Mouse (Mus musculus): ENCODE measurements around the gene Misp.

The Misp gene

DNA sequence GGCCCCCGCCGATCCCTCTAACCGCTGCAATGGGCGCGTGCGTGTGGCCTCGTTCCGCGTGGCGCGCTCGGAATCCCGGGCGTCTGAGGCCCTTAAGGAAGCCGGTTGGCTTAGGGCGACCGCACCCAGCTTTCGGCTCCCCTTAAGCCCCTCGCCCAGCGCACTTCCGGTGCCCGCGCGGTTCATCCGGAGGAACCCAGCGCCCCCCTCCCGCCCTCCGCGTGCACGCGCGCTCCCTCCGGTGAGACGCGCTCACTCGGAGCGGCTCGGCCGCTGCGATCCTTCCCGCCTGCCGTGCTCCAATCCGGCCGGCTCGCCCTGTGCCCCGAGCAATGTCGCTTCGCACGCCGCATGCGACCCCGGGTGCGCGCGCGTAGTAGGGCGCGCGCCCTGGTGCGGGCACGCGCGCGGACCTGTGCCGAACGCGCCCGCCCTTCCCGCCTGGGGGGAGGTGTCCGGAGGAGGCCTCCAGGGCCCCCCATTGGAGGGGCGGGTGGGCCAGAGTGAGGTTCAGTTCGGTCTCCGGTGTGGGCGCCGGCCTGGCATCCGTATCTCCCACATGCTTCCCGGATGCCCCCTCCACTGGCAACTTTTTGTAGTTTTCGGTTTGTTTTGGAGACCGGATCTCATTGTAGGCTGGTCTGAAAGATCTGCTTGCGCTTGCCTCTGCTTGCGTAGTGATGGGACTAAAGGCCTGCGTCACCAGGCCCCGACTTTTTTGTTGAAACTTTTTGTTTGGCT lies 34.2 kb downstream of the Misp start:
- peak; percentile 82 for DNase-seq (ENCODE audit: low read depth, low spot score)

DNA sequence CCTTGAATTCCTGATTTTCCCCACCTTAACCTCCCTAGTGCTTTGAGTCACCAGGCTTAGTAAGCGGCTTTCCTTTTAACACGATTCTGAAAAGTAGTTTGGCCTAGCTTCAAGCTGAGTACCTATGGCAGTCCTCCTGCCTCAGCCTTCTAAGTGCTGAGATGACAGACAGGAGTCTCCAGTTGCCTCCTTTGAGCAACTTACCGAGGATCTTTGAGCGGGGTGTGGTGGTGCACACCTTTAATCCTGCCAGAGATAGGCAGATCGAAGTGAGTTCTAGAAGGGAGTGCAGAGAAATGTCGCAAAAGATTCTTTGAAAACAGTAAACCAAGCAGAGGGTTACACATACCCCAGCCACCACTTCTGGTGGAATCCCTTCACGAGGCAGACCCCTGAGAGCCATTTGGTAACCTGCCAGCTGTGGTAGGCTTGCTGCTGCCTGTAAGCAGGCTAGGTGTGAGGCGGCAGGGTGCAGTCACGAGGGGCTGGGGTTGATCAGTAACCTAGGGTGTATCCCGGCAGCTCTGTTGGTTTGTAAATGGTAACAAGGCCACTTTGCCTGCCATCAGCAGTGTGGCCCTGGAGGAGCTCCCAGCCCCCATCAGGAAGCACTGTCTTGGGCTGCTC lies 34.9 kb downstream of the Misp start:
- DNase-seq (ENCODE audit: low read depth, low spot score): peak; percentile 62

DNA sequence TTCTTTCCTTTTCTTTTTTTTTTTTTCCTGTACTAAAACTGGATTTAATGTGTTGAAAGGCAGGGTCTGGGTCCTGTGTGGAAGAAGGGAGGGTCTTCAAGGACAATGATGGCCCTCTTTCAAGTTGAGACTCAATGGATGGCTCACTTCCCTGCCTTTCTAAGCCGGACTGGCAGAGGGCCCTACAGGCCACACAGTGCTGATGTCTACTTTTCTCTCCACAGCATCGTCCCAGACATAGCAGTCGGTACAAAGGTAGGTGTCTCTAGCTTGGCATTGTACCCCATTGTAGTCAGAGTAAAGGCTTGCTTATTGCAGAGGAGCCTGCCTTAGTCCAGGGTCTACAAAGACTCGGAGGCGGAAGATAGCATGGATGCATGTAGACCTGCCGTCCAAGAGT lies 35.5 kb downstream of the Misp start:
- DNase-seq (ENCODE audit: low read depth, low spot score): no peak

DNA sequence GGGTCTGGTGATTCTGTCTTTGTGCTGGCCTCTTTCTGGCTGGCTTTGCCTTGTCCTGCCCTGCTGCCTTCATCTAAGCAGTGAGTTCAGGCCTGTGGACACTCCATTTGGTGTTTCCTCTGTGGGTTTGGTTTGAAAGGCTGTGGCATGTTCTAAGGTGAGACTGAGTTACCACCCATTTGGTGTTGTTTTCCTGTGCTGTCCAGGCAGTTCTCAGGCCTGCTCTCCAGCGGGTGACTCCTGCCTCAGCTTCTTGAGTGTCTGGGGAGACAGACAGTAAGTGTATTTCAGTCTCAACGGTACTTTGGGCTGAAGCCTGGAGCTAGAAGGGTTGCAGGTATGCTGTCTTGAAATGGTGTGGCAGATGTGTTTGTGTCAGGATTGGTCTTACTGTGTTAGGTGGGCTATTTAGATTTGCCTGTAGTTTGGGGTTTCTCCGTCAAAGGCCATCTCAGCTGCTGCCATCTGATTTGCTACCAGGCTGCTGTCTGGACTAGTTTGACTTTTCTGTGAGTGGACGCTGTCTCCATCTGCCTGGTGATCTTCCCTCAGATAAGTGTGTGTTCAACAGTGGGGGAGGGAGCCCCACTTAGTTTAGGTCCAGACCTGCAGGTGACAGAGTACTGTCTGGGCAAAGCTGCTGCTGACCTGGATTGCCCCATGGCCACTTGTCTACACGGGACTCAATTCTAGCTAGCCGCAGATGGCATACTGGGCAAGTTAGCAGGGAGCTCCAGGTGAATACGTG lies 36.1 kb downstream of the Misp start:
- no peak for DNase-seq (ENCODE audit: low read depth, low spot score)

DNA sequence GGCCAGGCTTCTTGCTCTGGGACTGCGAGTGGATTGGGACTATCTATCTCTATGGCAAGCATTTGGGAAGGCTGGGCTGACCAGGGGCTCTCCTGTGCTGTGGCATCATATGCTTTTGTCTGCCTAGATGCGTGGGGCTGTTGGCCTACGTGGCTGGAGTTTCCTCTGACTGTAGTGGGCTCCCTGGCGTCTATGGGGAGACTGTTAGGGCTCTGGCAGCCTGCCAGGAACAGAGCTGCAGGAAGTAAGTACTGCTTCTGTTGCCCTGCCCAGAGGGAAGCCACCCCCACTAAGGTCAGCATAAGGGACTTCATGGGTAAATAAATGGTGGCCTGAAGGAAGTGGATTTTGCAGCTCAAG lies 36.6 kb downstream of the Misp start:
- no peak for DNase-seq (ENCODE audit: low read depth, low spot score)

DNA sequence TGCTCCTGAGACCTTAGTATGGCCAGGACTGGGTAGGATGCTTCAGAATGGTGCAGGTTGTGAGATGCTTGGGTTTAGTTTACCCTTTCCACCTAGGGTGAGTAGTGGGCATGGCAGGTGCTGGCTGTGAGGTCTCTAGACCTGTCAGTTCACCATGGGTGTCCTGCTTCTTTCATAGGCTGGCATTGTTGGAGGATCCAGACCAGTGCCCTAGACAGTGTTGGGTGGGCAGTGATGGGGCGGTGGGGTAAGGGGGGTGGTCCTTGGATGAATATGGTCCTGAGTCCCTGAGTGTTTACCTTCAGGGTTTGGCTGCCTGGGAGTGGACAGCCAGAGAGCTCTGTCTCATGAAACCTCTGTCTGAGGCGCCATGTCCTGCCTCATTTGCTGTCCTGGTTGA lies 37.1 kb downstream of the Misp start:
- DNase-seq (ENCODE audit: low read depth, low spot score): no peak

DNA sequence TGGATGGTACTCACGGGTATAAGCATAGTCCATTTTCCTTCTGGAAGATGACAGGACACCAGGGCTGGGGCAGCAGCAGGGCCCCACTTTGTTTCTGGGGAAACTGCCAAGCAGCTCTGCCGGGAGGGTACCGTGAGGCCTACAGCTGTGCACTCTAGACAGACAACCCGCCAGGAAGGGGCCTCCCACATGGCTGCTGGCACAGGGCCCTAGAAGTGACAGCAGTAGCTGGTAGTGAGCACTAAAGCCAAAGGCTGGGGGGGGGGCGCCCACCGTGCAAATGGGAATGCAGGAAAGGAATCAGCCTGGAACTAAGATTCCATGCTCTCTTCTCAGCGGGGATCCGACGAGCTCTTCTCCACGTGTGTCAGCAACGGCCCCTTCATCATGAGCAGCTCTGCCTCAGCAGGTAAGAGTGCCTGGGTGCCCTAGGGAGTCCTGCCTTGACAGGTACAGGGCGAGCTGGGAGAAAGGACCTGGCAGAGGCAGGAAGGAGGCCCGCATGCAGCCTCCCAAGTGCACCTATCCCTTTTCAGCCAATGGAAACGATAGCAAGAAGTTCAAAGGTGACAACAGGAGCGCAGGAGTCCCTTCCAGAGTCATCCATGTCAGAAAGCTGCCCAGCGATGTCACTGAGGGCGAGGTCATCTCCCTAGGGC lies 37.8 kb downstream of the Misp start:
- DNase-seq (ENCODE audit: low read depth, low spot score): no peak

DNA sequence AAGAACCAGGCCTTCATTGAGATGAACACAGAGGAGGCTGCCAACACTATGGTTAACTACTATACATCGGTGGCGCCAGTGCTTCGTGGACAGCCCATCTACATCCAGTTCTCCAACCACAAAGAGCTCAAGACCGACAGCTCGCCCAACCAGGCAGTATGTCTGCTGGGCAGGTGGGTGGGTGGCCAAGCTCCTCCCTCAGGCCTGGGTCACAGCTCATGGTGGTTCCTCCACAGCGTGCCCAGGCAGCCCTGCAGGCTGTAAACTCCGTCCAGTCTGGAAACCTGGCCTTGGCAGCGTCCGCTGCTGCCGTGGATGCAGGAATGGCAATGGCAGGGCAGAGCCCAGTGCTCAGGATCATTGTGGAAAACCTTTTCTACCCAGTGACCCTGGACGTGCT lies 38.3 kb downstream of the Misp start:
- no peak for DNase-seq (ENCODE audit: low read depth, low spot score)

DNA sequence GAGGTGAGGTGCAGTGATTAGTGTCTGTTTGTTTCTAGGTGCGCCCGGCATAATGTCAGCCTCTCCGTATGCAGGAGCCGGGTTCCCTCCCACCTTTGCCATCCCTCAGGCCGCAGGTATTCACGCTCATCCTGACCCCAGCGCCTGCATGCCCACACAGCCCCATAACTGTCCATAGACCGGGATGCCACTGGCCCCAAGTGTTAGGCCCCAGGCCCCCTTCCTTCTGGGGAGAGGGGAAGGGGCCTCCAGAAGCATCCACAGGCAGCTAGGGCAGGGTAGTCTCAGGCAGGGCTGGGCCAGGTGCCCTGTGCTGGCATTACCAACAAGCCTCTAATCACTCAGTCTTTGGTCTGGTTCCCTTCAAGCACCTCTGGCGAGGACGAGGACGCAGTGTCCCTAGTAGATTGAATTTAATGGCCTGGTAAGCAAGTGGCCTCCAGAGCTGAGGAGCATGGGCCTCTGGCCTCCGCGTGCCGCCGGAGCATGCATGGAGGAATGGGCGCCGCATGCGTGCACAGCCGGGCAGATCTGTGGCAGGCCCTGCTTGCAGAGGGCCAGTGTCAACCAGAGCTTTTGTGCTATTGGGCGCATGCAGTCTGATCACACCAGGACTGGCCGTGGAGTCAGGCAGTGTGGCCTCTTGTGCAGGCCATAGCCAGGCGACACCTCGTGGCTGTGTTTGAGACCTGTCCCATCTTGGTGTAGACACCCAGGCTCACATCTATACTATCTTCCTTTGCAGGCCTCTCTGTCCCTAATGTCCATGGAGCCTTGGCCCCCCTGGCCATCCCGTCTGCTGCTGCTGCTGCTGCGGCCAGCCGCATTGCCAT lies 39.5 kb downstream of the Misp start:
- DNase-seq (ENCODE audit: low read depth, low spot score): no peak

DNA sequence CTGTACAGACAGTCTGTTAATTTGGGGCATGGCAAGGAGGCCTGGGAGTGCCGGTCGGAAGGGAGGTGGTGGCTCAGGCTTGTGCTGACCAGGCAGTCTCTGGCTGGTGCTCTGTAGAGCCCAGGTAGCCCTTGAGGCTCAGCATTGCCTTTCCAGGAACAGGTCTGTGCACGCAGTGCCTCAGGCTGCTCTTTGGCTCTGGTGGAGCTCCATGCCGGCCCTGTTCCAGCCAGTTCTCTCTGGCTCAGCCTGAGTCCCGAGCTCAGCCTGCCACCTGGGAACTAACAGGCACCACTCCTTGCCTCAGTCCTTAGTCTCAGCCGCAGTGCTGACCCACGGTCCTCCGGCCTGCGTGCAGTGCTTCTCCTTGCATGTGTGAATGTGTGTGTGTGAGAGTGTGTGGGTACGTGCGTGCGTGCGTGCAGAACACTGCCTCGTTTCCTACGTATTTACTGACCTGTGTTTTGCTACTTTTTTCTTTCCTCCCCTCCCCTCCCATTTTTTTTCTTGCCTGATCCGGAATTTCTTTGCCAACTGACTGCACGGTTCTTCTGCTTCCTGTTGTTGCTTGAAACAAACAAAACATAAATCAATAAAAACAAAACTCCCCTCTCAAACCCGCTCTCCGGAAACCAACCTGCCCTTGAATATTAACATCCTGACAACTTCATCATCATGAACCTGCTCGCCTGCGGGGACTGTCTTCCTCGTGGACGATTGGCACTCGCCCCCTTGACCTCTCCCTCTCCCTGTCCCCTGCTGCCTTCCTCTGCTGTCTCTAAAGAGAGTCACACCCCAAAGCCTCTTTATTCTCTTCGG lies 40.6 kb downstream of the Misp start:
- DNase-seq (ENCODE audit: low read depth, low spot score): peak; percentile 65

DNA sequence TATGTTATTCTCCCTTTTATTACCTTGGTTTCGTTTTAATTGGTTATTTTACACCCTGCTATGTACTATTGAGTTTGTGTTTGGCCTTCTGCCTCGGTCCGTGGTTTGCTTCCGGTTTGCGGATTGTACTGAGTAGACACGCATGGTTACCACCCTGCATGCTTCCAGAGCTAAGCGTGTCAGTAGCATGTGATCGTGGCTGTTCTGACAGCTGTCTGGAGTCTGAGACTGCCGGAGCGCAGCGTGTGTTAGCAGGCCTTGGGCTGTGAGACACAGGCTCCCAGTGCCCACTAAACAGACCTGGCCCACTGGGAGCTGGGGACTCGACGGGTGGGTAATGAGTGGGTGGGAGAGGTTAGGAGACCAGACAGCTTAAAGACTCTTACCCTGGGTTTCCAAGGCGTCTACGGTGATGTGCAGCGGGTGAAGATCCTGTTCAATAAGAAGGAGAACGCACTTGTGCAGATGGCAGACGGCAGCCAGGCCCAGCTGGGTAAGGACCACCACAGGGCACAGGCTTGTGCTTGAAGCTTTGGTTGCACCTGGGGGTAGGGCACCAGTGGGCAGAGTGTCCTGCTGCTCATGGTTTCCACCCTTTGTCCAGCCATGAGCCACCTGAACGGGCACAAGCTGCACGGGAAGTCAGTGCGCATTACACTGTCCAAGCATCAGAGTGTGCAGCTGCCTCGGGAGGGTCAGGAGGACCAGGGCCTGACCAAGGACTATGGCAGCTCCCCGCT lies 41.4 kb downstream of the Misp start:
- no peak for DNase-seq (ENCODE audit: low read depth, low spot score)

DNA sequence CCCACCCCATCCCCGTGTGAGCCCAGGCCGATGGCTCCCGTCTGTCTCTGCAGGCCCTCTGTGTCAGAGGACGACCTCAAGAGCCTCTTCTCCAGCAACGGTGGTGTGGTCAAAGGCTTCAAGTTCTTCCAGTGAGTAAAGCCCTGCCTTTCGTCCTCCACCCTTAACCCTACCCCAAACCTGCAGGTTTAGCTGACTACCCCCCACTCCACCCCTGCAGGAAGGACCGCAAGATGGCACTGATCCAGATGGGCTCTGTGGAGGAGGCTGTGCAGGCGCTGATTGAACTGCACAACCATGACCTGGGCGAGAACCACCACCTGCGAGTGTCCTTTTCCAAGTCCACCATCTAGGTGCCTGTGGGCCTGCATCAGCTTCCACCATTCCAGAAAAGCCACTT lies 42.1 kb downstream of the Misp start:
- no peak for DNase-seq (ENCODE audit: low read depth, low spot score)

DNA sequence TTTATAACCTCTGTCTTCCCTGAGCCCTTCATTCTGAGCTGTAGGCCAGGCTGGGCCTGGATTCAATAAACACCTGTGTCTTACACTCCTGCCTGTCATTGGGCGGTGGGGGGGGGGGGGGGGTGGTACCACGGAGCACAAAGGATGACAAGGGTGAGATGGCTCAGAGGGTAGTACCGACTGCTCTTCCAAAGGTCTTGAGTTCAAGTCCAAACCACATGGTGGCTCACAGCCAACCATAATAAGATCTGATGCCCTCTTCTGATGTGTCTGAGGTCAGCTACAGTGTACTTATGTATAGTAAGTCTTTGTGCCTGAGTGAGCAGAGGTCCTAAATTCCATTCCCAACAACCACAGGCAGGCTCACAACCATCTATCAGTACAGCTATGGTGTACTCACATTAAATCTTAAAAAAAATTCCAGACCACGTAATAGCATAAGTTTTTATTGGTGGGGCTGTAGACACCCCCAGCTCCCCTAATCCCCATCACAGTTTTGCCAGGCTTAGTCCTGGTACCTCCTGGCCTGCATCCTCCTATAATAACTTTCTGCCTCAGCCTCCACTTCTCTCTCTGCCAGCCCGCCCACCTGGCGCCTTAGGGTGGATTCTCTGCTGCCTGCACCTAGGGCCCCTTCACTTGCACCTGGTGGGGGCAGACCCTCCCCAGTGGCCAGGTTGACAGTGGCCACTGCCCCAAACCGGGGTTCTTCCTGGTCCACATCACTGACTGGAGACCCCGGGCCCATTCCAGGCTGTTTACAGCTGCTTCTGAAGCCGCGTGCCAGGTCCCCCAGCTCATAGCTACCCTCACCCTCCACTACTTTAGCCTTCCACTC lies 43.8 kb downstream of the Misp start:
- no peak for DNase-seq (ENCODE audit: low read depth, low spot score)

DNA sequence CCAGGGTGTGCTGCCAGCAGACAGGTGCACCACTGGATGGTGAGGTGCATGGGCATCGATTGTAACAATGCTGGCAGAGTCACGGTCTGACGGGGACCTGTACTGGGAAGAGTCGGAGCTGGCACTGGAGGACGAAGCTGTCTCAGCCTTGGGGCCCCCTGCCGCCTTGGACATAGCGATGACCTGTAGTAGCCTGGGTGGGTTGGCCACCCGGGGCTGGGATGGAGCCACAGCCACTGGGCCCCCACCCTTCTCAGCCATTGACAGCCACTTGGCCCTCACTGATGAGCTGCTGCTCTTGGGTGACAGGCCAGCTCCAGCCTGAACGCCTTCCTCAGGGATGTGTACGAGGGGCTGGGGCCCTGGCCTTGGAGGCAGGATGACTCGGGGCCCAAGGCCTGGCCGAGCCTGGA lies 44.4 kb downstream of the Misp start:
- DNase-seq (ENCODE audit: low read depth, low spot score): no peak

DNA sequence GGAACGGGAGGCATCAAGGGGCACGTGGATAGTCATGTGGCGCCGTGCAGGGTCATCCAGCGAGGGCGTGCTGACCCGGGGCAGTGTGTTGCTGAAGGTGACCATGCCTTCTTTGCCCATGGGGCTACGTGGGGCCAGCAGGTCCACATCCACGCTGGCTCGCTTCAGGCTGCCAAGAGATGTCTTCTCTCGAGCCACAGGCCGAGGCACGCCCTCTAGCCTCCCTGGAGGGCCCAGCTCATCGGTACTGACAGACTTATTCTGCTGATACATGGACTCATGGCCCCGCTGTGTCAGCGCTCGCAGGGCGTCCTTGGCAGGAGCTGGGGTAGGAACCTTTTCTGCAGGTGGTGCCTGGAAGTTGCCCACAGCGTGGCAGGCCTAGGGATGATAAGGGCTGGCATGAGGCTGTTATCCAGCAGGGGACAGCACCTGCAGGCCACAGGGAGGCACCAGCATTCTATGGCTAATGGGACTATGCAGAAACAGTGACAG lies 45.1 kb downstream of the Misp start:
- no peak for DNase-seq (ENCODE audit: low read depth, low spot score)

DNA sequence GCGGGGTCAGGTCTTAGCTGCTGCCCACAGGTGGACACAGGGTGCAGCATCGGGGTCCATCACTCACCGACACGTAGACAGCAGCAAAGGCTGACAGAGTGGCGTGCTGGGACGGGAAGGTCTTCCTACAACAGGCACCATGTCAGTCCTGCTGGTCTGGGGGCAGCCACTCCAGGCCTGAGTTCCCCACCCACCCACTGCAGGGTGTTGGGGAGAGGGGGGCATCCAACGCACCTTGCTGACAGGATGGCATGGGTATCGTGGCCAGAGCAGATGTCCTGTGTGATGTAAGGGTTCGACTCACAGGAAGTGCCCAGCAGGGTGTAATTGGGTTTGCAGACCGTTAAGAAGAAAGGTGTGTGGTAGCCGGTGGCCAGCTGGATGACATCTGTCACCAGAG lies 45.8 kb downstream of the Misp start:
- no peak for DNase-seq (ENCODE audit: low read depth, low spot score)

DNA sequence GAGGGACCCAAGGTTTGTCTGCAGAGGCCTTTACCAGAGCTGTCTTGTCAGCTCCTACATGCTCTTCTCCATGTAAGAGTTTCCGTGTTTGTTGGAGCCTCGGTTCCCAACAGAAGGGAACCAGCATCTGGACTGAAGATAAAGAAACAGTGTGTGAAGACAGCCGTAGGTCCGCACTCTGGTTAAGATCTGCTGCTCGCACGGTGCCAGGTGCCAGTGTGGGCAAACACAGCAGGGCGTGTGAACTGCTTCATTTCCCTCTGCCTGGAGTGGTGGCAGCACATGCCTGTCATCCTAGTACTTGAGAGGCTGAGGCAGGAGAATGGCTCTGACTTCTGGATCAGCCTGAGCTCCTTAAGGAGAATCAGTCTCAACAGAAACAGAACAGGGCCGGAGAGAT lies 51.1 kb downstream of the Misp start:
- no peak for DNase-seq (ENCODE audit: low read depth, low spot score)

DNA sequence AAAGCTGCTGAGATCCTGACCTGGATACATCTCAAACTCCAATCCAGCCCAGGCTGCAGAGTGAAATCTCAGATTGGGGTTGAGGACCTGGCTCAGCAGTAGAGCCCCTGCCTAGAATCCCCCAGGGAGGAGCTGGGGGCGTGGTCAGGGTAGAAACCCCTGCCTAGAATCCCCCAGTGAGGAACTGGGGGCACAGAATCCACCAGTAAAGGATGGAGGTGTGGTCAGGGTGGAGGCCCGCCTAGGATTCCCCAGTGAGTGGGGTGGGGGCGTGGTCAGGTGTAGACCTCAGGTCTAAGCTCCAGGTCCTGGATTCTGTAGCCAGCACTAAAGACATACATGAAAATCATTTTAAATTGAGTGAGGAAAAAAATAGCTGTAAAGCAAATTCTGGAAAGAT lies 52.1 kb downstream of the Misp start:
- no peak for DNase-seq (ENCODE audit: low read depth, low spot score)

DNA sequence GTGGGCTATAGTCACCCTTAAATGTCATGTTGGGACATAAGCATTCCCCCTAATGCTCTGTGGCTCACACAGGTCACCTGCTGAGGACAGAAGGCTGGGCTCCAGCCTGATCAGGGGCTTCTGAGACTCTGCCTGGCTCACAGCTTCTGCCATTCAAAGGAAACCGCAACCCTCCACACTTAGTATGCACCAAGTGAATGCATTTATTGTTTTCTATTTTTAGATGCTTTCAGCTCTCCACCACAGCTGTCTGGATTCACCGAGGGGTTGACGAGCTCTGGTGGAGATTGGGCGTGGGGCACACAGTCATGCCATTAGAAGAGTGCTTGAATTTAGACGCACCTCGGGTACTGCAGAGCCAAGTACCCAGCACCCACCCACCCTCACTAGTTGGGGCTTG lies 52.5 kb downstream of the Misp start:
- DNase-seq (ENCODE audit: low read depth, low spot score): no peak
